Mouse (Mus musculus) heart, postnatal 0 days (tissue): ENCODE measurements around the gene Prim1.

Experiments used
- CTCF ChIP-seq: IDR thresholded peaks from 2 replicates; pipeline ENCODE4 v1.5.1; 2016; ENCODE audit warnings: antibody characterized with exemption, control low read depth, low read depth
- EP300 ChIP-seq: IDR thresholded peaks from 2 replicates; pipeline ENCODE4 v1.6.1; 2016; ENCODE audit warnings: antibody characterized with exemption, low read depth

GRCm38 (mm10) chr10:128050355-128050754, 35.4 kb downstream of the Prim1 start:
- TF ChIP-seq CTCF = no peak
- no peak for TF ChIP-seq EP300
